Mouse (Mus musculus) thymus, adult 2 months (tissue): ENCODE measurements around the gene Mrps7. TPM values are rescaled to one million over a fixed set of nuclear protein-coding genes. Genes with fewer than 3 reads are reported as not detected.

ENCODE experiments used
- DNase-seq: peaks from one replicate; pipeline ENCODE4 v3.0.0; 2021
- H3K27ac ChIP-seq: fragments of 200-500 bp; 2 replicates; pipeline ENCODE4 v1.5.1; 2012; ENCODE audit warnings: low read length, control low read depth; ENCODE audit not compliant: control insufficient read depth, insufficient read depth
- H3K27me3 ChIP-seq: fragments of 200-500 bp; 2 replicates; pipeline ENCODE4 v1.6.1; 2012; ENCODE audit warnings: mild to moderate bottlenecking, low read length, moderate library complexity, mixed read lengths; ENCODE audit not compliant: control insufficient read depth, insufficient read depth
- H3K36me3 ChIP-seq: fragments of 200-500 bp; 2 replicates; pipeline ENCODE4 v1.6.1; 2012; ENCODE audit warnings: mild to moderate bottlenecking, low read length, moderate library complexity; ENCODE audit not compliant: control insufficient read depth, insufficient read depth
- H3K4me1 ChIP-seq: fragments of 200-500 bp; replicated peaks from 2 replicates; pipeline ENCODE4 v1.6.1; 2012; ENCODE audit warnings: low read length; ENCODE audit not compliant: control insufficient read depth, insufficient read depth
- H3K4me3 ChIP-seq: fragments of 200-500 bp; 2 replicates; pipeline ENCODE4 v1.5.1; 2012; ENCODE audit warnings: mild to moderate bottlenecking, low read length, control low read depth, moderate library complexity; ENCODE audit not compliant: control insufficient read depth, insufficient read depth
- CTCF ChIP-seq: fragments of 200-500 bp; IDR thresholded peaks from 2 replicates; pipeline ENCODE4 v1.5.1; 2012; ENCODE audit warnings: mild to moderate bottlenecking, control low read depth, low read length, moderate library complexity, borderline replicate concordance; ENCODE audit not compliant: control insufficient read depth, poor library complexity, insufficient read depth; ENCODE audit errors: extremely low read depth
- POLR2A ChIP-seq: fragments of 200-500 bp; IDR thresholded peaks from 2 replicates; pipeline ENCODE4 v1.6.1; 2012; ENCODE audit warnings: mild to moderate bottlenecking, low read length, control low read depth, moderate library complexity; ENCODE audit not compliant: control insufficient read depth, poor library complexity, insufficient read depth; ENCODE audit errors: extremely low read depth
- WGBS: fragments of 180-500 bp; shearing (Covaris S2); methylation state at CpG from one replicate; pipeline ENCODE4 v1.1.7; 2018; 5-methylcytosine and 5-hydroxymethylcytosine counted together
- polyA plus RNA-seq: library from polyadenylated mRNA; depleted of rRNA; stranded (reverse); fragments of >200 nt; gene quantifications from 2 replicates; pipeline ENCODE4 v1.2.3, GENCODE M21; 2012

The Mrps7 gene
- polyA plus RNA-seq, 1 experiment = 25.0 TPM

- no peak for TF ChIP-seq POLR2A
- TF ChIP-seq CTCF = no peak
- no peak for DNase-seq
- no peak overlapping the region for H3K27ac ChIP-seq
- H3K4me3 ChIP-seq = no peak overlapping the region
- H3K4me1 ChIP-seq = peaks cover 12% of the 10 kb centered on the region
- H3K27me3 ChIP-seq = no peaks in the 10 kb centered on the region
- peaks cover 21% of the 10 kb centered on the region for H3K36me3 ChIP-seq
- WGBS = 56% methylated on average over 4 of the region's 4 CpGs
Observed at GRCm38 (mm10) chr11:115598309-115598708, 5.4 kb upstream of the Mrps7 start.

- WGBS = 96% methylated on average over 7 of the region's 7 CpGs
- no peak for DNase-seq
- TF ChIP-seq POLR2A = no peak
- TF ChIP-seq CTCF = no peak
- peaks cover 17% of the 10 kb centered on the region for H3K4me1 ChIP-seq
- H3K27ac ChIP-seq = no peak overlapping the region
- H3K4me3 ChIP-seq = no peak overlapping the region
- no peaks in the 10 kb centered on the region for H3K27me3 ChIP-seq
- H3K36me3 ChIP-seq = peaks cover 8% of the 10 kb centered on the region; the same call in 1 of the 2 replicates
Observed at GRCm38 (mm10) chr11:115599722-115600121, 4.0 kb upstream of the Mrps7 start.

GRCm38 (mm10) chr11:115600743-115601142 is 3.0 kb upstream of the Mrps7 start:
- H3K4me3 ChIP-seq = no peak overlapping the region
- H3K4me1 ChIP-seq = peaks cover 21% of the 10 kb centered on the region
- WGBS = 94% methylated on average over 15 of the region's 15 CpGs
- H3K27me3 ChIP-seq = no peaks in the 10 kb centered on the region
- no peak for DNase-seq
- H3K36me3 ChIP-seq = peaks cover 8% of the 10 kb centered on the region; the same call in 1 of the 2 replicates
- H3K27ac ChIP-seq = no peak overlapping the region
- no peak for TF ChIP-seq CTCF
- TF ChIP-seq POLR2A = no peak

- no peak overlapping the region for H3K4me3 ChIP-seq
- 39% methylated on average over 4 of the region's 4 CpGs for WGBS
Observed at GRCm38 (mm10) chr11:115601174-115601573, 2.6 kb upstream of the Mrps7 start.

GRCm38 (mm10) chr11:115603128-115603475 is 623 bp upstream of the Mrps7 start:
- H3K27me3 ChIP-seq = no peaks in the 10 kb centered on the region
- TF ChIP-seq CTCF (no peak), POLR2A (no peak)
- 4% methylated on average over 15 of the region's 15 CpGs for WGBS
- H3K36me3 ChIP-seq = peaks cover 11% of the 10 kb centered on the region
- H3K27ac ChIP-seq = peak overlapping the region; percentile 55
- DNase-seq = no peak
- peaks cover 21% of the 10 kb centered on the region for H3K4me1 ChIP-seq
- peak overlapping the region; percentile 62 for H3K4me3 ChIP-seq

More at GRCm38 (mm10) chr11:115601174-115601573, 2.6 kb upstream of the Mrps7 start:
- H3K4me1 ChIP-seq = peaks cover 21% of the 10 kb centered on the region
- no peak for DNase-seq
- no peak for TF ChIP-seq CTCF
- H3K27ac ChIP-seq = no peak overlapping the region
- H3K27me3 ChIP-seq = no peaks in the 10 kb centered on the region
- H3K36me3 ChIP-seq = peaks cover 8% of the 10 kb centered on the region; the same call in 1 of the 2 replicates

- Histone ChIP-seq H3K4me1 (peaks cover 21% of the 10 kb centered on the region), H3K27me3 (no peaks in the 10 kb centered on the region), H3K27ac (no peak overlapping the region), H3K36me3 (peaks cover 22% of the 10 kb centered on the region), H3K4me3 (peak overlapping the region; percentile 62)
- WGBS = under 1% methylated on average over 26 of the region's 26 CpGs
- TF ChIP-seq POLR2A (no peak), CTCF (no peak)
- no peak for DNase-seq
Observed at GRCm38 (mm10) chr11:115604304-115604696, 575 bp downstream of the Mrps7 start.

GRCm38 (mm10) chr11:115606733-115607132 is 3.0 kb downstream of the Mrps7 start:
- Histone ChIP-seq H3K4me3 (no peak overlapping the region), H3K27ac (no peak overlapping the region), H3K4me1 (peaks cover 19% of the 10 kb centered on the region), H3K27me3 (no peaks in the 10 kb centered on the region), H3K36me3 (peaks cover 22% of the 10 kb centered on the region)
- TF ChIP-seq CTCF (no peak), POLR2A (no peak)
- DNase-seq = no peak
- WGBS = 95% methylated on average over 18 of the region's 18 CpGs
